Mouse (Mus musculus) right cerebral cortex, postnatal 4 days (tissue): ENCODE results near the gene Gm13279.
A peak's percentile ranks its signal among the peaks of the same experiment; 100 is the strongest.
"Not testable (repeated sequence)": the region's sequence is repeated elsewhere in the genome, so short reads cannot be mapped to it uniquely, and the experiment has no call there.

Experiments
- DNase-seq: peaks from one replicate; pipeline ENCODE4 v3.0.0-alpha.2; 2022

Gene Gm13279

GRCm38 (mm10) chr4:88797097-88797496, at the start of gene Gm13279:
Gm13279 (plus strand) TSS chr4:88797397.
- DNase-seq = not testable (repeated sequence)

- DNase-seq = no peak
Observed at GRCm38 (mm10) chr4:88749926-88750325, 47.3 kb upstream of the Gm13279 start.

- DNase-seq = peak; percentile 48
Observed at GRCm38 (mm10) chr4:88754818-88755340, 42.3 kb upstream of the Gm13279 start, which contains the start of gene Gm13271. Gm13271 (plus strand) TSS chr4:88754868.

- not testable (repeated sequence) for DNase-seq
Observed at GRCm38 (mm10) chr4:88756581-88757513, 40.4 kb upstream of the Gm13279 start.

GRCm38 (mm10) chr4:88757628-88758031, 39.6 kb upstream of the Gm13279 start:
- DNase-seq = peak; percentile 76

GRCm38 (mm10) chr4:88758751-88759150, 38.4 kb upstream of the Gm13279 start:
- DNase-seq = not testable (repeated sequence)

- DNase-seq = peak; percentile 22
Observed at GRCm38 (mm10) chr4:88759610-88760268, 37.5 kb upstream of the Gm13279 start, which contains the start of gene Gm13283. Gm13283 (plus strand) TSS chr4:88760119.

- not testable (repeated sequence) for DNase-seq
Observed at GRCm38 (mm10) chr4:88760431-88760830, 36.8 kb upstream of the Gm13279 start.

GRCm38 (mm10) chr4:88761776-88762175, 35.4 kb upstream of the Gm13279 start:
- peak; percentile 65 for DNase-seq

- DNase-seq = not testable (repeated sequence)
Observed at GRCm38 (mm10) chr4:88762341-88762740, 34.9 kb upstream of the Gm13279 start.

- DNase-seq = not testable (repeated sequence)
Observed at GRCm38 (mm10) chr4:88763384-88764018, 33.7 kb upstream of the Gm13279 start.

- DNase-seq = not testable (repeated sequence)
Observed at GRCm38 (mm10) chr4:88773534-88773933, 23.7 kb upstream of the Gm13279 start, which contains the start of gene Gm13290. Gm13290 (plus strand) TSS chr4:88773834.

- not testable (repeated sequence) for DNase-seq
Observed at GRCm38 (mm10) chr4:88776622-88777021, 20.6 kb upstream of the Gm13279 start, which contains the start of gene Gm13289. Gm13289 (plus strand) TSS chr4:88776922.

GRCm38 (mm10) chr4:88779550-88779949, 17.6 kb upstream of the Gm13279 start, which contains the start of gene Gm13272:
Gm13272 (plus strand) TSS chr4:88779850.
- DNase-seq = not testable (repeated sequence)

- DNase-seq = not testable (repeated sequence)
Observed at GRCm38 (mm10) chr4:88780320-88780719, 16.9 kb upstream of the Gm13279 start.

- not testable (repeated sequence) for DNase-seq
Observed at GRCm38 (mm10) chr4:88781831-88782230, 15.4 kb upstream of the Gm13279 start, which contains the start of gene Ifnz. Ifnz (plus strand) TSS chr4:88782131.

GRCm38 (mm10) chr4:88782335-88782734, 14.9 kb upstream of the Gm13279 start:
- not testable (repeated sequence) for DNase-seq

- not testable (repeated sequence) for DNase-seq
Observed at GRCm38 (mm10) chr4:88785409-88785808, 11.8 kb upstream of the Gm13279 start, which contains the start of gene Gm13276. Gm13276 (plus strand) TSS chr4:88785709.

GRCm38 (mm10) chr4:88788402-88788801, 8.8 kb upstream of the Gm13279 start, which contains the start of gene Gm13277:
Gm13277 (plus strand) TSS chr4:88788632.
- DNase-seq = peak; percentile 47

- not testable (repeated sequence) for DNase-seq
Observed at GRCm38 (mm10) chr4:88791250-88791649, 5.9 kb upstream of the Gm13279 start, which contains the start of gene Gm13278. Gm13278 (plus strand) TSS chr4:88791550.

- peak; percentile 22 for DNase-seq
Observed at GRCm38 (mm10) chr4:88793936-88794675, 3.1 kb upstream of the Gm13279 start, which contains the start of gene Gm13275. Gm13275 (plus strand) TSS chr4:88794487.
